Mouse (Mus musculus): ENCODE data around the gene Mcat.

Mcat gene

DNA sequence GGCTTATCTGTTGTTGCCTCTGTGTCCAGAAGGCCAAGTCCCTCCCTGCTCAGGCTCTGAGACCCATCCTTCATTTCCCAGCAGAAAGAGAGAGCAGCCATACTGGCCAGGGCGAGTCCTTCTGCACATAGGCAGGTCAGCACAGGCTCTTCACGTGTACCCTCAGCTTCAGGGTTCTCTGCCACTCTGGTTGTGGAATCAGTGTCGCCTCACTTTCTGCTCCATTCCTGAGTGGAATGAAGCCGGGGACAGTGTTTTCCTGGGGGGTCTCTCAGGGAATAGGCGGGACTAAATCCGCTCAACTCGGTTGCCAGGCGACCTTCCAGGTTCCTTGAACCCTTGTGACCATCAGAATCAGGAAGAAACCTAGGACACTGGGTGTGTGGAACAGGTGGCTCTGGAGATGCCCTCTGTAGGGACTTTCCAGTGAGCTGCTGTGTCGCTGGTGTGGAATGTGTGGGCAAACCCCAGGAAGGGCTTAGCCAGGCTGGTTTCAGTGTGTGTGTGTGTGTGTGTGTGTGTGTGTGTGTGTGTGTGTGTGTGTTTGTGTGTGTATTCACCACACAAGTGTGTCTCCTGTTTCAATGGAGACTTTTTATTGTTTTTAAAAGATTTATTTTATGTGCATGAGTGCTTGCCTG is 21.8 kb downstream of the Mcat start:
- intact Hi-C loops (cut with DNase I), result no loop called here

DNA sequence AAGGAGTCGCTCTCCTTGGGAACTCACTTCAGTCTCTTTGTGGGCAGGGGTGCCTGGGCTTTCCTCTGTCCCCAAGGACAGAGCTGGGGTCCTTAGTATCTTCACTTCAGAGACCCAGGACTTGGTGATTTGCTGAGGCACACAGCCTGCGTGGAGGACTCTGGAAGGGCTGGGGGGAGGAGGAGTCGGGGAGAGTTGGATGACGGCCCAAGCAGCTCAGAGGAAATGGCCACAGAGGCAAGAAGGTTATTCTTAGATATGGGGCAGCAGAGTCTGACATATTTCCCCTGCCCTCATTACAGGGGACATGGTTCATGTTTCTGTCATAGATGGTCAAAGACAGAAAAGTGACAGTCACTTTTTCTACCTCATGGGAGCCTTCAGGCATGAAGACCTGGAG is 23.7 kb downstream of the Mcat start:
- intact Hi-C loops (cut with DNase I), result no loop called here

DNA sequence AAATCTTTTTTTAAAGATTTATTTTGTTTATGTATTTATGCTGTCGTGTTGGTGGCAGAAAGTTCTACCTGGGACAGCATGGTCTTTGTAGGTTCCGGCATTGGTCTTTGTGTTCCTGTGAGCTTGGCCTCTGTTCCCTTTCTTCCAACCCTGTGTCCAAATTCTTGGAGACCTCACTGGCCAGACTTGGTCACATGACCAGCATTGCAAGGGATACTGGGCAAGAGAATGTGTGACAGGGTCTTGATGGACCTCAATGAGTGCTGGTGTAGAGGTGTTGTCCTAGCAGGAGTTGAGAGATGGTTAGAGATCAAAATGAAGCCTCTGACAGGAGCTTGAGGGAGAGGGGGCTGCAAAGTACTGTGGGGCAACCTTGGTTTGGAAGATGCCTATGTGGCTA is 24.7 kb downstream of the Mcat start:
- intact Hi-C loops (cut with DNase I), result no loop called here

DNA sequence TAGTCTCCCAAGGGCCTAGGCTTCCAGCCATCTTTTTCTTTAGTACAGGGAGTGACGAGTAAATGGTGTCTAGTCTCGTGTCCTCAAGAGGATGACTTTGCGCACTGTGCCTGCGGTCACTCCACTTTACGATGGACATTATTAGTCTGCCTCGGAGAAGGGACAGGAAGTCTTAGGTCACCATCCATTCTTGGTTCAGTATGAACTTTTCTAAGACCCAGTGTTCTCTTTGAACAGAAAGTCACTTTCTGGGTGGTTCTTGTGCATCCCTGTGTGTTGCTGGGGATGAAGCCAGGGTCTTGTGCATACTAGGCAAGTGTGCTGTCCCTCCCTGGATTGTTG is 27.7 kb downstream of the Mcat start:
- intact Hi-C loops (cut with DNase I), result no loop called here

DNA sequence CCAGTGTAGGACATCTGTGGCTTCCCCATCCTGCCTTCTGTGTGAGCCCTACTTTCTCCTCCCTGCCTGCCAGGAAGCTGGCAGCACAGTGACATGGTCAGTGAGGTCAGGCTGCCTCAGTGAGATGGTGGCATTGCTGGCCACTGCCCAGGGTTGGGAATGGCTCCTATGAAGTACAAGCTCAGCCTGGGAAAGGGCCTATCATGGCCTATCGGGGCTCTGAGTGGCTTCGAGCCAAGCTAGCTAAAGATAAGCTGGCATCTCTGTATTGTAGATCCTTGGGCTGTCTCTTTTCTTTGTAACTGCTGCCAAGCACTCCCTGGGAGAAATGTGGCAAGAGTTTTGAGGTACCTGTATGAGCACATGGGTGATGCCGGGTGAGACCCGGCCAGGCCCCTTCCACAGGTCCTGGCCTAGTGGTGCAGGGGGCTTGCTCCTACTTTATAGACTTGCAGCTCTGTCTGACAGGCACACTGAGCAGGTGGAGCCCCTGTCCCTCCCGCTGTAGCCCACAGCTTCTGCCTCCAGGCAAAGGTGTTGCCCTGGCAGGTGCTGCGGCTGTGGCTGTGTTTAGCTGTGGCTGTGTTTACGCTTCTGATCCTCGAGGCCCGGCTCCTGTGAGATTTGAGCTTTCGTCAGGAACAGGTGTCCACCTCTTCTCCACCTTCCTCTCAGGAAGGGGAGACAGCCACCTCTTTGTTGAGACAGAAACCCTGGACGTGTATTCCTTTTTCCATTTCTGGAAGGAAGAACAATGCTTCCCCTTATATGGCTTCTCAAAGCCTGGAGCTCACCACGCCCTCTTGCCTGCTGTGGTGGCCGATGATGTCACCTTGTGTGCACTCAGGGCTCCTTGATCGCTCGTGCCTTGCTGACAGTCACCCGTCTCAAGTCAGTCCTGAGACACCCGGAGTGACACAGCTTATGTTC is 28.4 kb downstream of the Mcat start:
- intact Hi-C loops (cut with DNase I), result no loop called here

DNA sequence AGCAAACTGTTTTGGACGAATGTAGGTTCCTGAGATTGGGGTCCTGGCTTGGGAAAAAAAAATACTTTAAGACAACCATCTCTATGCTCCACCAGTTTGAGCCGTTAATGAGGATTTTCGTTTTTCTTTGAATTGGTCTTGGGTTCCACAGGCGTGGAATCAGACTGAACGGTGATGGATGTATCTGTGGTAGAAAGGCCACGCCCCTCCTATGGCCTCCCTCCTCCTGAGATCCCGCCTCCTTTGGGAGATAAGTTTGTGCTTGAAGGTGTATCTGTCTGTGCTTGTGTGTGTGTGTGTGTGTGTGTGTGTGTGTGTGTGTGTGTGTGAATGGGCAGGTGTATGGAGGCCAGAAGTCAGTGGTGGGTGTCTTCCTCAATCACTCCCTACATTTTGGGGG is 31.0 kb downstream of the Mcat start:
- intact Hi-C loops (cut with DNase I), result no loop called here

DNA sequence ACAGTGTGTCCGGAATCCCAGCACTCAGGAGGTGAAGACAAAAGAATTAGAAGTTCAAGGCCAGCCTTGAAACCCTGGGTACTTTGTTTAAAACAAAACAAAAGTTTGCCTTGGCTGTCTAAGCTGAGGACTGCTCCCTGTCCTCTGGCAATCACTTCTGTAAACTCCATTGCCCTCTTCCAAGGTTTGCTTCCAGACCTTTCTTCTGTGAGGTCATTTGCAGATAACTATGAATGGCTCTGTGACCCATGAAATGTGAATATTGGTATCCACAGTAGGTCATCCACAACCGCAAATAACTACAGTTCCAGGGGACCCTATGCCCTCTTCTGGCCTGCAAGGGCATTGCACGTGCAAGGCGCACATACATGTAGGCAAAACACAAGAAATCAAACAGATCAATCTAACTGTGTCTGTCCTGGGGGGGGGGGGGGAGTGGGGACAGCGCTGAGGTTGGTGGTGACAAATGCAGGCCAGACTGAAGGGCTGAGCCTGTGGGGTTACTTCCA is 31.6 kb downstream of the Mcat start:
- intact Hi-C loops (cut with DNase I), result no loop called here

DNA sequence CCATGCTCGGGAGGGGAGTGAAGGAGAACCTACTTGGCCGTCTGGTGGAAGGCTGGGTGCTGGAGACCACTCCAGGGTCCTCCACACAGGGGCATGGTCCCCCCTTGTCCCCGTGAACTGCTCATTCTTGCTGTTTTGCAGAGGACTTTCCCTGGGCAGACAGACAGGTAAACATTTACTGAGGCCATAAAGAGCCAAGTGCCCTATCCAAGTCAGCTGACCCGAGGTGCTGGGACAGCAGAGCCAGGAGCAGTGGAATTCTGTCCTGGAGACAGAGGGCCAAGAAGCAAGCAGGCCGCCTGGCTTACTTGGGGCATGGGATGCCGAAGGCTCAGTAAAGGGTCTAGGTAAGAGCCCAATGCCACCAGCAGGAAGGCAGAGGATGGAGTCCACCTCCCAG is 32.9 kb downstream of the Mcat start:
- intact Hi-C loops (cut with DNase I), result no loop called here

DNA sequence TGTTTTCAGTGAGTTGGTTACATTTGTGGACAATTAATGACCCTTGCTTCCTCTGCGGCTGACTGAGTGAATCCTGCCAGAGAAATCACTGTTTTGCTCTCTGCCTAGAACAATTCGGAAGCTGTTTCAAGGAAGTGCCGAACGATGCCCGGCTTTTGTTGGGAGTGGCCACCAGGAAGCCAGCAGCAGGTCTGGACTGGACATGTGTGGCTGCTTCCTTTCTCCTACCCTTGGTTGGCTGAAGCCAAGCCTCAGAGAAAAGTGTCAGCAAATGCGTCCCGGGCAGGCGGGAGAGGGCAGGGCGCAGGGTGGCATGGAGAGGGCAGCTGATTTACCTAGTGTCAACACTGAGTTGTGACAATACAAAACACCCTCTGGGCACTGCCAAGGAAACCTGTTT is 33.4 kb downstream of the Mcat start:
- intact Hi-C loops (cut with DNase I), result no loop called here

DNA sequence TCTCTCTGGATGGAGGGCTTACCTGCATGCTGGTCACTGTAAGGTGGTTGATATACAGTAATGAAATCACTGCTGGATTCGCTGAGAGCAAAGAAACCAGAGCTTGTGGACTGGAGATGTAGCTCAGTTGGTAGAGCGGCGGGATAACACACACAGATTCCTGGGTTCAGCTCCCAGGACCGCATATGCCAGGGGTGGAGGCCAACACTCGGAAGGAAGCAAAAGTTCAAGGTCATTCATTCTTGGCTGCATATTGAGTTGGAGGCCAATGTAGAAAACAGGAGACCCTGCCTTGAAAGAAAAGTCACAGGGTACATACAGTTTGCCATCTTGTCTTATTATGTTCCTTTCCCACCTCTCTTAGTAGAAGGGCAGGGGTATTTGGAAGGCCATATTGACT is 33.8 kb downstream of the Mcat start:
- intact Hi-C loops (cut with DNase I), result no loop called here

DNA sequence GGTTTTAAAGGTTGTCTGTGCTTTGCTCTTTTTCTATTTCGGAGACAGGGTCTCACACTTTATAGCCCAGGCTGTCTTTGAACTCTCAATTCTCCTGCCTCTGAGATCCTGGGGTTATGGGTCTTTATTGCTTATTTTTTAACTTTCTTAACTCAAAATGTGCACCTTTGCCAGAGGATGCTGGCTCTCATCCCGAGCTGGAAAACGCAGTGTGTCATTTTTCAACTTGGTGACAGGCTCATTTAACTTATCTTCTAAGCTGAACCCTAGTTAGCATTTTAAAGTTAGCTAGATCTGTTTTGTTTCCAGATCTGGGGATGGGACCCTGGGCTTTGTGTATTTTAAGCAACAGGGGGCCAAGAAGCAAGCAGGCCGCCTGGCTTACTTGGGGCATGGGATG is 34.7 kb downstream of the Mcat start:
- intact Hi-C loops (cut with DNase I), result no loop called here

DNA sequence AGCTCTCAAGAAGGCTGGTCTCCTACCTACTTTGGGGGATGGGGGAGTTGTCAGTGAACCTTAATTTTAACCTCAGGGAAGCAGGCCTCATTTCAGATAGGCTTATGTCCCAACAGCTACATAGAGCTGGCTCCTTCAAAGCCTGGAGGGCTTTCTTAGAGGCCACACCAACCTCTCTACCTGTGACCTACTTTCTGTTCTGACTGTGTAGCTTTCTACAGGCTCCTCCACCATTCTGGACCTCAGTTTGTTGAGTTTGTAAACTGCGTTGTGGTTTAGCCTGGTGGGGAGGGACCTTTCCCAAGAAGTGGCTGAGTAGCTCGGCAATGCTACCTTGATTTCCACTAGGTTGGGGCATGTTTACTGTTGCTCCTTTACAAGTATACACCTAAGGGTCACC is 35.8 kb downstream of the Mcat start:
- intact Hi-C loops (cut with DNase I), result no loop called here

DNA sequence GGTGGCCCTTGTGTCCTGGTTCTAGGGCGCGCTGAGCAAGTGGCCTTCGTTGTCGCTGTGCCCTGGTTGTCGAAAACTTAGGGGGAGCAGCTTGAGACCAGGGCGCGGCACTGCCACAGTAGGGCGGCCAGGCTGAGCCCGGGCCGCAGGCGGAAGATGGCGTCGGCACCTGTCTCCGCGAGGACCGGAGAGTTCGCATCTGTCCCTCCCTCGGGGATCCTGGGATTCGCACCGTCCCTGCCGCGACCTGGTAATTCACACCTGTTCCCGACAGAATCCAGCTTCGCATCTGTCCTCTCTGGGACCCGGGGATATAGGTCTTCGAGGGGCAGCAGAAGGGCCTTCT is 36.5 kb downstream of the Mcat start:
- intact Hi-C loops (cut with DNase I), result no loop called here

DNA sequence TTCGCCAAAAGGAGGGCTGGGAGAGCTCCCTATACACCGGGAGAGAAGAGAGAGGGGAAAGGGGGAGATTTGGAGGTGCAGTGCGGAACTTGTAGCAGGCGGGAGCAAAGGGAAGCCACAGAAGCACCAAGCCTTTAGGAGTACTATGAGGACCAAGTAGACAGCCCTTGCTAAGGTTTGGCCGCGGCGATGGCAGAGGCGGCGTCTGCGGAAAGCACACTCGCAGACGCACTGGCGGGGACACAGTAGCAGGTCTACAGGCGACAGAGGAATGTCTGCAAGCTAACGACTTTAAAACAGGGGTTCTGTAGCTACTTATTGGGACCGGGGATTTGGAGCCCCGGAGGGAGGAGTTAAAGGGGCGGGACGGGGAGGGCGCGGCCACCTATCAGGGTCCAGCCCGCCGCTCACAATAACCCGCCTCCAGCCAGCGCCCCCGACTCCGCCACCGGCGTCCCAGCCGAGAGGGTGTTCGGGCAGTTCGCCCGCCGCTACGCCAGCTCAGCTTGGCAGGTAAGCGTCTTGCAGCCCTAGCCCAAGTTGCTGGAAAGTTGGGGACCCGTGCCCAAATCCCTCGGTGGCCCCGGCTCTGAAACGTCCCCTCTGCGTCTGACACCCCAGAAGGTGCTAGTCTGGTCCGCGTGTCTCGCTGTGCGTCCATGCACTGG is 37.0 kb downstream of the Mcat start, which contains the start of gene Bik:
Gene Bik (plus strand): TSS at position 439 of the 668 bp plus-strand sequence.
- intact Hi-C loops (cut with DNase I), result no loop called here

DNA sequence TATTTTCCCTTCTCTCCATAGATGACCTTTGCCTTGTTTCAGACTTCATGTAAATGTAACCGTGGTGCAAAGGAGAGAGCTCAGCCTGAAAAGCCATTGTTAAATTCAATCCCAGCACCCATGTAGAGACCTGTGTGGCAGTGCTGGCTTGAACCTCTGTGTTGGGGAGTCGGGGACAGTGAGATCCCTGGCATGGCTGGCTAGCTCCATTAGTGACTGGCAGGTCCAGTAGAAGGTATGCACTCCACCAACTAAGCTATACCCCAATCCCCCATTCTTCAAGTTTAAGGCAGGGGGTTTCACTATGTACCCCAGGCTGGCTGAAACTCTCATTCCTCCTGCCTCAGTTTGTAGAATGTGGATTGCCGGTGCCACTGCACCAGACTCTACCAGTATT is 39.3 kb downstream of the Mcat start:
- intact Hi-C loops (cut with DNase I), result no loop called here

DNA sequence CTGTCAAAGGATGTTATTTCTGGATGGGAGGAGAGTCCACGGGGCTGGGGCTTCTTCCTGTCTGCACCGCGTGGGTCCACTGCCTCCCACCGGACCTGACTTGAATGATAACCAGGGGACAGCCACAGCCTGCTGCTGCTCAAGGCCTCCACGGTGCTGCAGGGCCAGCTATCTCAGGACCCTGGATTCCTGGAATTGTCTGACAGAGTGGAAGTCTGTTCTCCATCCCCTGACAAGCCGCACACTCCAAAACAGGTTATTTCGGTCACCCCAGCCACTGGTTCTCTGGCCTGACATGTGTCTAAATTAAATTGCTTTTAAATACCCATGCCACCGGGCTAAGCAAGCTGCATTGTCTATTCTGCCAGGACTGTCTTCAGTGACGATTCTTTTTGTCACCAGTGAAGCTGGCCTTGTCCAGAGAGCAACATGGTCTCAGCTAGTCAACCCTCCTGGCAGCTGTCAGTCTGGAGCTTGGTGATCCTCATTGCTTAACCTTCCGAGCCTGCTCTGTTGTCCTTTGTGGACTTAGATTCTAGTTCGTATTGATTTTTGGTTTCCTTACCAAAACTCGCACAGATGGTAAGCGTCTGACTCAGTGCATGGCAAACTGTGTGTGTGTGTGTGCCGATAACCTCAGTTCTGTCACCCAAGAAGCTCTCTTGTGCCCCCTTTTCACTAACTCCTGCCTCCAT is 39.8 kb downstream of the Mcat start:
- intact Hi-C loops (cut with DNase I), result no loop called here

DNA sequence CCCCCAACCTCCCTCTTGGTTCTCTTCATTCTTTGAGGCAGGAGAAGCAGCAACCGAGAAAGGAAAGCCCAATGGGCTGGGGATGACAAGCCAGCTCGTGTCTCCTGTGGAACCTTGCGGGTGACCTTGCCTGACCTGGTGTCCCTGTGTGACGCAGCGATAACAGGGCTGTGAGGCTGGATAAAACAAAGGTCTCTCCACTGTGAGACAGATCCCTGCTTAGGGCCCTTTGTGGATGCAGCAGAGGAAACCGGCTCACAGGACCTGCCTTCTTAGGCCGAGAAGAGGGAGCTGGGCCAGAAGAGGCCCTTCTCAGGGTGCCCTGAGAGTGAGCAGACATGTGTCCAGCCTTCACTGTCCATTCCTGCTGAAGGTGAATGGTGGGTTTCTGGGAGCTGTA is 40.4 kb downstream of the Mcat start:
- intact Hi-C loops (cut with DNase I), result no loop called here

DNA sequence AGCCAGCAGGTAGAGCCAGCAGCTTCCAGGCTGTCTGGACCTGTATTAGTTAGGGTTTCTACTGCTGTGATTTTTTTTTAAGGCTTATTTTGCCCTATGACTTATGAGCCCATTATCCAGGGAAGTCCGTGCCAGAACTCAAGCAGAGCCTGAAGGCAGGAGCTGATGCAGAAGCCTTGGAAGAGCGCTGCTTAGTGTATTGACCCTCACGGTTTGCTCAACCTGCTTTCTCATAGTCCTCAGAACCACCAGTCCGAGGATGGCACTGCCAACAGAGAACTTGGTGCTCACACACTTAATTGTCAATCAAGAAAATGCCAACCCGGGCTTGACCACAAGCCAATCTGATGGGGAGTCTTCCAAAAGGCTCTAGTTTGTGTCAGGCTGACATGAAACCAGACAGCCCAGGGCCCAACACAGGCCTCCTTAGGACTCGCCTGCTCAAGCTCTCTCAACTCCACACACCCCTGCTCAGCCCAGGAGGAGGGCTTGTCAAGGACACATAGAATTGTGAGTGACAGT is 42.7 kb downstream of the Mcat start:
- intact Hi-C loops (cut with DNase I), result no loop called here

DNA sequence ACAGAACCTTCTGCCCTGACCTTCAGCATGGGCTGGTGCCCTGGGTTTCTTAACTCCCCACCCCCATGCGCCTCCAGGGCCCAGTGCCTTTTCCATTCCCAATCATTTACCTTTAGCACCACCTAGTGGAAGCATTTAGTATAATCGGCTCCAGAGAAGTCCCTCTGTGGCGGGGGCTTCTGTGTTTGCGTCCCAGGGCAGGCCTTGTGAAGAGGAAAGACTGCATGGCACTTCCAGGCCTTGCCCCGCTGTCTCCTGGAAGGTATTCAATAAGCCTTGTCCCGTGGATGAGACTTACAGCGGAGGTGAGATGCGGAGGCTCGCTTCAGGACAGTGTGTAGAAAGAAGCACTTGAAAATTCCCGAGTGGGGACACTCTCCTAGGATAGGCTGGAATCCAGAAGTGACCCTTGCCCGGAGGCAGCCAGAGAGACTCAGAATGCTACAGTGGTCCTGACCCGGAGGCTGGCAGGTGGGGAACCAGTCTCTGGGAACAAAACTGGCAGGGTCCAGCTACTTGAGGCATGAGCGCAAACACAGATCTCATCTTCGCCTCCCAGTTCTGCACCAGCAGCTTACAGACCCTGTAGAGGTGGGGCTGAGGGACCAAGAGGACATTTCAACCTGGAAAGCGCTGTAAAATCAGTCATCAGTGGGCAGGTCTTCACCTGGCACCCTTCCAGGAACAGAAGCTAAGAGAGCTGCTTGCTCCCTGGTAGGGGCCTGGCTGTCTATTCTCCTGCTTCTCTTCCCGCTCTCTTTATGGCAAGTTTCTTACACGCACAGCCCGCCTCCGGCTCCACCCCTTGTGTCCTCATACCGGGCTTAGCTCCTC is 45.2 kb downstream of the Mcat start:
- intact Hi-C loops (cut with DNase I), result loop anchor here (5.0 kb wide), 1 partner anchor 311 kb away; no protein-coding TSS in a partner anchor

DNA sequence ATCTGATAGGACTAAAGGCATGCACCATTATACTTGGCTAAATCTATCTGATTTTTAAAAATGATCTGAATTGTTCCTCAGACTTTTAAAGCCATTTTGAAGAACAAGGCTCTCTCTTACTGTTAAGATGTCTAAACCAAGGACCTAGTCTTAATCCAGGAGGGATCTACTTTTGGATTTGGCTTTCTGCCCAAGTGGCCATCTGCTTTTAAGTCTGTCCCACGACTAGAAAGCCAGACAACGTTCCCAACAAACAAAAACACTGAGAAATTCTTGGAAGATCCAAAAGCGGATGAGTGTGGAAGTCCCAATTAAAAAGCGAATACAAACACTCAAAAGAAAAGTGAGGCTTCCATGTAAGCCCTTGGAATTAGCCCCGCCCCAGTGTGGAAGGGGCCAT is 48.6 kb downstream of the Mcat start:
- intact Hi-C loops (cut with DNase I), result loop anchor here (5.0 kb wide), 1 partner anchor 308 kb away; no protein-coding TSS in a partner anchor

All from adrenal gland (tissue).